ENCODE assay signal across 13 mouse cellular contexts in the genomic region with DNA sequence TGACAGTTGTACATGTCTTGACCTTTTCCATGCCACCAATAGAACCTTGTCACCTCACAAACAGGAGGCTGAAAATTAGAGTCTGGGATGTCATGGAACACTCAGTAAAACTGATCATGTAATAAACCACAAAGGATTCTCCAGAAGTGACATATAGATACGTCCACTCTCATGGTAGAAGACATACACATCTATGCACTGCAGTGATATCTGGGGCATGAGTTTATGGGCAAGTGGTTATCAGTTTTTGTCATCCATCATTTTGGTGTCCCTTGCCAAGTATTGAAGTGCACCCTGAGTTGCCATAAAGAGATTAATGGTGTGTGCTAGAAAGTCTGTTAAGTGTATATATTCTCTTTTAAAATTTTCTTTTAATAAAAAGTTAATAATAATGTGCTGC.
"Had no signal": no experiment of that assay in that cellular context is flagged by ENCODE, and none has a peak within 500 bp of the region (broad histone marks: within the 10 kb centered on the region; RNA-seq: fewer than 3 reads in every experiment).

No protein-coding gene starts in this region.

- ATAC-seq: inflammation-experienced regulatory T-cells, adult 6 months; intestine, postnatal 0 days; lung, postnatal 0 days had no signal

- DNase-seq: kidney, adult 8-10 months; kidney, postnatal 36 days; lung, adult 2 months; midbrain, embryonic 14.5 days had no signal

- H3K4me1 ChIP-seq: limb, embryonic 10.5 days had no signal

- H3K9ac ChIP-seq: neural tube, embryonic 15.5 days had no signal

- H3K4me3 ChIP-seq: left cerebral cortex, adult 2 months; limb, embryonic 10.5 days; myocyte; neural tube, embryonic 15.5 days had no signal

- H3K27me3 ChIP-seq: neural tube, embryonic 15.5 days had no signal

- H3K9me3 ChIP-seq: limb, embryonic 10.5 days; neural tube, embryonic 15.5 days had no signal

- H3K27ac ChIP-seq: left cerebral cortex, adult 2 months; limb, embryonic 10.5 days; macrophage; neural tube, embryonic 15.5 days; stomach, postnatal 0 days had no signal

- H3K4me2 ChIP-seq: neural tube, embryonic 15.5 days had no signal
